Mouse (Mus musculus) testis, postnatal 14 days (tissue): ENCODE measurements around the gene Dok5.
A peak's percentile ranks its signal among the peaks of the same experiment; 100 is the strongest.

Experiments
- DNase-seq: peaks from one replicate; pipeline ENCODE4 v3.0.0; 2021; ENCODE audit warnings: low spot score

Gene Dok5

DNA sequence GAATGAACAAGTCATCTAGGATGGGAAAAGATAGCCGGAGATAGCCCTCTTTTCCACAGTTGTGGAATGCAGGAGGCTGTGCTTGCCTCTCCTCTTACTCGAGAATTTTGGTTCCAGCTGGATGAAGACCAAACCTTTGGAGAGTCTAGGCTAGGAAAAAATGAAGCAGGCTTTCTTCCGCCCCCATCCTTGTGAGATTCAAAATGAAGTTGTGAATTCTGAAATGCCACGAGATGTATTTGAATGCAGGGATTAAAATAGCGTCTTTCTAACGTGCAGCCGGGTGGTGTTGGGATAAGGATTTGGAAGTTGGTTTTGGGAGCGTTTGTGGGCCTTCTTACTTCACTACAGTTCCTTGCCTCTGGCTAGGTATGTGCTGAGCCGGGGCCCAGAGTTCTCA lies 6.8 kb downstream of the Dok5 start:
- DNase-seq = no peak

DNA sequence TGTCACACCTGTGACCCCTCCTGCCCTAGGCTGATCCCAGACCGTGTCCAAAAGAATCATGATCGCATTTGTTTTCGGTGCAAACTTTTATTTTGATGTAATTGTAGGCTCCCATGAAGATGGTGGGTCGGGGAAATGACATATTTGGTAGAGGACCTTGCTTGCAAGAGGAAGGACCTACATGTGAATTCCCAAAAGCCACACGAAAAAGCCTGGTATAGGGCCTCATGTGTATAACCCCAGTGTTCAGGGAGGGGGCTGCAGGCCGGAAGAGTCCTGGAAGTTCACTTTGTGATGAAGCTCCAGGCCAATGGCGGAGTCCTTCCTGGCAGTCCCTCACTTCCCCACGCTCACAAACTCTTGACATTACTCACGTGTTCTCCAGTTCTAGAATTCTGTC lies 7.3 kb downstream of the Dok5 start:
- no peak for DNase-seq

DNA sequence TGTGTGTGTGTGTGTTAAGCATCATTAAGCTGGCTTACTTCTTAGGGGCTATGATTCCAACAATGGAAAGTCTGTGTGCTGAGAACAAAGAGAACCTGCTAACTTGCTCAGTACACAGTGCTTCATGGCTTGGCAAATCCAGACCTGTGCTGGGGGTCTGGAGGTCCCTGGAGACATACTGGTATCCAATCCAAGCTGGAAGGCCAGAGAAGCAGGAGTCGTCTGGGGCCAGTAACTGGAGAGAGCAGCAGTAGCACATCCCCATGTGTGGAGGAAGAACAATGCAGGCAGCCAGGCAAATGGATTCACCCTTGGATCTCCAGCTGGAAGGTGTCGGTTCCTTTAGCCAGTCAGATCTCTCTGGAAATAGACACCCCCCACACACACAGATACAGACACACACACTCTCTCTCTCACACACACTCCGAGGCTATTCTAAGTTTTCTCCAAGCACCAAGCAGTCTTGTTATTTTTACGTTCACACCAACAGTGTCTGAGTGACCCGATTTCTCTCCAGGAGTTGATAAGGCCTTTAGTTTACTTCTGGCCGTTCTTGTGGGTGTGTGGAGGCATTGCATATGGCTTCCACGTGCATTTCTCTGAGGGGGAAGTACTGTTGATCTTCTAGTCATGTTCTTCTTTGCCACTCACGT lies 8.2 kb downstream of the Dok5 start:
- no peak for DNase-seq

DNA sequence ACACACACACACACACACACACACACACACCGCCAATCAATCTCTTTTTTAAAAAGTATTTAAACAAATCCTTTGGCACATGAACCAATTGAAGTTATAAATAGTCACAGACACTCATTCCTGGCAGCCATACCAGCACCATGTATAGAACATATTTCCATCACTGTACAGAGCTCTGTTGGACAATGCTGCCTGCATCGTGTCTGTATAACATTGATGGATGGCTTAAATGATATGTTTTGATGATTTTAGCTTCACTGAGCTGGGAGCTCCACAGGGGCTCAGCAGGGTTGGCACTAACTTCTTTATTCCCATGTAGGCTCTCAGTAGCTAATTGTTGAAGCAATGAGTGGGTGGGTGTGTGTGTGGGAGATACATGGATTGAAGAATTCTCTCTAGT lies 11.9 kb downstream of the Dok5 start:
- DNase-seq = no peak

DNA sequence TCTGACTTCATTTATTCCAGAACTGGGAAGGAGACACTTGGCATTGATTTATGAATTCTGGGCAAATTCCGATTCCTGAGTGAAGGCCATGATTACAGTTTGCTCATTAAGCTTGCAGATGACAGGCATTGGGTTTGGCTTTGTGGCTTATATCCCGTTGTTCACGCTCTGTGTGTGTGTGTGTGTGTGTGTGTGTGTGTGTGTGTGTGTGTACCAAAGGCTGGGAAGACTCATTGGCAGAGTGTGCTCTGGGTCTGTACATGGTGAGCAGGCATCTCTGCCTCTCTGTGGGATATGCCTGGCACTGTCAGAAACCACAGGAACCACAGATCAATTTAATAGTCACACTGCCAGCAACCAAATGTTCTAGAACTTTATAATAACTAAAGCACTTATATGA lies 17.3 kb downstream of the Dok5 start:
- DNase-seq = no peak

DNA sequence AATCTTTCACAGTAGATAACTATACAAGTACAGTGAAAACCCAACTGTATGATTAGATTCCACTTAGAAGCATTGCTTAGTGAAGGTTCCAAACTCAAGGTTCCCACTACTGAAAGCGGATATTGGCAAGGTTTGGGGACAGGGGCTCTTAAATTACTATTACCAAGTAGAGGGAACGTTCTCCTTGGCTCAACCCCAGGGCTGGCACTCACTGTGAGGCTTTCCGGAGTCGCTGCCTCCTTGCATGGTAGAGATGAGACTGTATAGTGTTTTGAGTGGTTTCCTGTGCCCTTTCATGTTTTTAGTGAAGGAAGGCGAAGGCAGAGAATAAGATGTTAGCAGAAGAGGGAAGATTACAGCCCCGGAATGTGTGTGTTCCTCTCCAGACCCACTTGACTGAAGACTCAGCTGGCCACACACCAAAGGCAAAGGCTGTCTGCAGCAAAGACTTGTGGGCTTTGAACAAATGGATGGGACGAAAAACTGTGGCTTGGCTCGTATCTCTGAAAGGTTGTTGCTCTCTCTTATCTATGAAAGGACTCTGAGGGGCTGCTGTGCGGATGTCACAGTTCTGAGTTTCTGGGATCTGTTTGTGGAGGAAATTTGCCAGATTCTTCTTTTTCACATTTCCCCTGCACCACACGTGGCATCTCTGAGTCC lies 20.7 kb downstream of the Dok5 start:
- DNase-seq = no peak

DNA sequence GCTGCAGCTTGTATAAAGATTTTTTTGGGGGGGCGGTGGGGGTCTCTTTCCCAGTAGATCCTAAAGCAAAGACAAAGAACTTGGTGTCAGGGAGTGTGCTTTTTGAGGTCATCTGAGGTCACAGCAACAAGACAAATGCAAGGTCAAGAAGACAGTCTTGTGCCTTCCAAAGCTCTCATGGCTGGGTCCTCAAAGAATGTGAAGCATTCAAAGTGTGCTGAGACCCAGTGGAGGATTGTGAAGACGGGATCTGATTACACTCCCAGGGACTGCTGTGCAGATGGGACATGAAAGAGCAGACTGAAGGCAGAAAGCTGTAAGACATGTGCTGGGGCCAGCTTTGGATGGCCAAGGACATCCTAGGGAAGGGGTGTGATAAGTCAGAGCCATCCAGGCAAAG lies 24.2 kb downstream of the Dok5 start:
- no peak for DNase-seq

DNA sequence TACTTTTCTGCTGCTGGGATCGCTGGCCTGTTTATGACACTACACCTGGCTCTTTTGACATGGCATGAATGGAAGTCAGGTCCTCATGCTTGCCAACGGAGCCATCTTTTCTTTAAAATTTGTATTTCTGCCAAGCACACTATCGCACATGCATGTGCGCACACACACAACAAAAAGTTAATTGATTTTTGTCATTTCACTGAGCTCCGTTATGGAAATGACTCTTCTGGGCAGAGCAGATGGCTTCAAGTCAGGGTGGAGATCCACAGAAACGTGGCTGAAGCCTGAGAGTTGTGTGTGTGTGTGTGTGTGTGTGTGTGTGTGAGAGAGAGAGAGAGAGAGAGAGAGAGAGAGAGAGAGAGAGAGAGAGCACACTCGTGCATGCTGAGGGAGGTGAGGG lies 25.1 kb downstream of the Dok5 start:
- no peak for DNase-seq

DNA sequence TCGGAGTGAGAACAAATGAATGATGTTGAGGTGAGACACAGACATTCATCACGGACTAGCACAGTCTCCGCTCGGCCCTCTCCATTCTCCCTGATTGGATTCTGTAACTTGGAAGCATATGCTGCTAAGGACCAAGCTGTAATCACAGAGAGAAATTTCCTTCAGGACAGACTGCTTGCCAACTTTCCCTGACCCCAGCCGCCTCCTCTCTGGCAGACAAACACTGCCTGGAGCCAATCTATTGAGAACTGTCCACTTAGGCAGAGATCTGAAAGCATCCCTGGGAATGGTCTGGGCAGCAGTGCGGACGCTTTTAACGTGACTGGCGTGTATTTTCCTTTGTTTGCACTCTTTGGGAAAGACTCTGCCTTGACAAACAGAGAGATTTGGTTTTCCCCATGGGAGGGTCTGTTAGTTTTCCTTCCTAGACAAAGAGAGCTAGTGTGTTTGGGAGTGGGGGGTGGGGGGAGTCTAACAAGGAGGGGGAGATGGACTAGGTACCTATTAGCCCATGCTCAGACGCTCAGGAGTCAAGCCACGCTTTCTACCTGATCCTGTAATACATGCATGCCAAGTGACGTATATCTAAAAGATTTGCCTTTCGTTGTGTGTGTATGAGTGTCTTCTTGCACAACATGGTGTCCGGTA lies 25.7 kb downstream of the Dok5 start:
- DNase-seq = peak; percentile 18

DNA sequence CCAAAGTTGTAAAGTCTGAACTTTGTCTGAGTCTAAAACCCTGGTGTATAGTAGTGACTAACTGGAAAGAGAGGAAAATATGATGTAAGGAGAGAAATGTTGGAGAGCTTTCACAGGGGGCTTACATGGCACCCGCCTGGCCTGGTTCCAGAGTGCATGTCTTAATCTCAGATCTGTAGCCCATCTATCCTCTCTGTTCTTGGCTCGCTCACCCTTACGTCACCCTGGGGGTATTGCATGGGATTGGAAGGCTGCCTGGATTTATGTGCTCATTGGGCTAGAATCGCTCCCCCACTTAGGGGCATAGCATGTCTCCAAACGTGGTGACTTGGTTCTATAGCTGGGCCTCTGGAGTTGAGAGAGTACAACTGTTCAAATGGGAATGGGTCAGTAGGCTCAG lies 26.6 kb downstream of the Dok5 start:
- no peak for DNase-seq

DNA sequence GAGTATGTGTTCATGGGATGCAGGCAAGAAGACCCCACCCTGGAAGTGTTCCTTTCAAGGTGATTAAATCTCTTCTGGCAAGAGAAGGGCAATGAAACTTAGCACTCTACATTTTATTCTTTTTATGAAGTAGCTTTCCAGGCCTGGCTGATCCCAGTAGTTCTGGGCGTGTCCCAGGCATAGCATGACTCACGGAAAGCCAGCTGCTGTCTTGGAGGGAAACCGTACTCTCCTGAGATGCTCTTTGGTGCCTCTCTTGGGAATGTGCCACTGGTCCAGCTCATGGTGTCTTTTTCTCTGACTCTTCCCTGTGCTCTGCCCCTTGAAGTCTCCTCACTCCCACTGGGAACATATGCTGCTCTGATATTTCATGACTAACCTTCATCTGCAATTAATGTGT lies 33.1 kb downstream of the Dok5 start:
- no peak for DNase-seq

DNA sequence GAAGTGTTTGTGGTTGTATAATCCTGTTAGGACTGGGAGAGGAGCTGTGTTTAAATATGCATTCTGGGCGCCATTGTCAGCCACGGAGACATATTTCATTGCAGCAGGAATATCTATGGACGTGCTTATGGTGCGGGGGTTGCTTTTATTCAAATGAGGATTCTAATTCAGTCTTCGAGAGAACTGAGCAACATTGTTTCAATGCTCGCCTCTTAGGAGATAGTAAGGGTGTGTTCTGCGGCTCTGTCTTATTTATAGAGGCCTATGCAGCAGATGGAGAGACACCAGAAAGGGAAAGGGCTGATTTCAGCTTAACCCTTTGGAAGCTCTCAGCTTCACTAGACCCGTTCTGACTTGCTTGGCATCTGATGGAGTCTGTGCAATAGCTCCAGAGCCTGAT lies 35.6 kb downstream of the Dok5 start:
- no peak for DNase-seq

DNA sequence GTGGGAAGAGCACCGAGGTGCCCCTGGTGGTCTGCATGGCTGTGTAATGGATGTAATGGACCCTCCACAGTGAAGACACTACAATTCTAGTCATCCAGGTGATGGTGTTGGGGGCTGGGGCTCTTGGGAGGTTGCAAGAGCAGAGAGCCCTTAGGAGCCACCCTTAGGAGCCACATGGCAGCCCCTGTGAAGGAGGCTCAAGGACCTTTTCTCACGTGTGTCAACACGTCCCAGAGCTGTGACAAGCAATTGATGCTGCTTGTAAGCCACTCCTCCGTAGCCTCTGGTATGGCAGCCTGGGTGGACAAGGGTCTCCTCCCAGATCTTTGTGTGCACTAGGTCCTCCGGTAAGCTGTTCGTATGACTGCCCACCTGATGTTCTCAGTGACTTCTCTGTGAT lies 37.1 kb downstream of the Dok5 start:
- no peak for DNase-seq

DNA sequence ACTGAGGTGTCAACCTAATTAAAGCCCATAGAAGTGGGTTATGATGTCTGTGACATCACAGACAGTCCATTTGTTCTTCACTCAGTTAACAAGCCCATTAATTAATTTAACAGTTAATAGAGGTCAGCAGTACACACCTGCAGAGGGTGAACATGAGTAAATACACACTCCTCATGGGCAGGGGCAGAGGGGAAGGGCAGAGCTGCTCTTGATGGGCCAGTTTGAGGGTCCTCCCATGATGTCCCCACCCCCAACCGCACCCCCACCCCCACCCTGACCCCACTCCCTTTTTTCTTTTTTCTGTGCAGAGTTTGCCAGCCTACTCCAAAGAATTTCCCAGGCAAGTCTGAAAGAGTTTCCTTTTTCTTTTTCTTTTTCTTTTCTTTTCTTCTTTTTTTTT lies 39.9 kb downstream of the Dok5 start:
- DNase-seq = no peak

DNA sequence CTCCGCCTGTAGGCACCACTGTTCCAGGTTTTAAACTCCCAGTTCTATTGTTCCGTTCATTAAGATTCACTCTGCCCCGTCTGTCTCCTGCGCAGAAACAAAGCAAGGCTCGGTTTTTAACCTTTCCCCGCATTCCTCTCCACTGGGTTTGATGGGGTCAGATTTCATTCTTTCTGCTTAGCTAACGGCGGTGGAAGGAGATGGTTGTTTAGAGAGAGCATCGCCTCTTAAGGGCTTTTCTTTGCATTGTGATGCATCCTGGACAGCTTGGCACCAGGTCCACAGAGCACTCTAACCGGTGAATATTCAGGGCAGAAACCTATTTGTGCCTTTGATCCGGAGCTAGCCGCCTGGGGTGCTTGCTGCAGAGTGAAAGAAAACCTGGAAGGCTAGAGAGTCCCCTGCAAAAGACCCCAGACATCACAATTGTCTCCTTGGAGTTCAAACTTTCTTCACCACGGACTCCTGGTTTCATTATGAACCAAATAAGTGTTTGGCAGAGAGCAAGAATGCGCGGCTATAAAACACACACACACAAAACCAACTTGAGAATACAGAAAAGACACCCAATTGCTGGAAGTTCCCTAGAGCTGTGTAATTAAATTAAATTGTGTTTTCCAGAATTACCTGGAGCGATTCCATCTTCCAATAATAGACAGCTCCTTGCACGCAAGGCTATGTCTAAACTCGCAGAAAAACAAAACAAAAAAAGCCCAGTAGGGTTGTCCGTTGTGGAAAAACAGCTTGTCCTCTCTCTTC lies 40.7 kb downstream of the Dok5 start:
- no peak for DNase-seq

DNA sequence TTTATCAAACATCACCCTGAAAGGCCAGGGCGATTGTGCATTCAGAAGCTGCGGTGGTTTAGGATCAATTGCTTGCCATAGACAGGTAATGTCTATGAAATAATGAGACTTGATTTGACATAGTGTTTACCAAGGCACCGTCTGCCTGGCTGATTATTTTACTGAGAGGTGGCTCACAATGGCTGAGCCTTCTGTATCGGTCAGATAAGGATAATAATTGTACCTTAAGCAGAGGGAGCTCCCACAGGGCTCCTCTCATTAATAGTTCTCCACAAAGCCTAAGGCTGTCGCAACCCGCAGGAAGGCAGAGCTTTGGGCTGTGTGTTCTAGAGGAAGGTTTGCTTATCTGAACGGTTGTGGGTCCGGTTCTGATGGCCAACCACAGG lies 41.3 kb downstream of the Dok5 start:
- DNase-seq = no peak

DNA sequence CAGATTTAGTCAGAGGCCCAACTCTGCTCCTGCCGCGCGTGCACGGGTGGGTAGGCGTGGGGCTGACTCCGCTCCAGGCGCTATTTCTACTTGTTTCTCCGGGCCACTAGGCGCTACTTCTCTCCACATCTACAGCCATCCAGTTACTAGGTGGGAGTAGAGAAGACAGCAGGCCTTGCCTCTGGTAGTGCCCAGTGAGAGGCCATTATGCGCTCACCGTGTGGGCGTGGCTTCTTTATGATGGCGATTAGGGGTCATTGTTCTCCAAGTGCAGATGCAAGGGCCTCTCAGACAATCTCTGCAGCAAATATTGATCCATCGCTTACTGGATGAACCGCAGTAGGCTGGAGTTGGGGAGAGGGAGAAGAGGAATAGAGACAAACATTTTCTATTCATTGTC lies 44.0 kb downstream of the Dok5 start:
- DNase-seq = no peak

DNA sequence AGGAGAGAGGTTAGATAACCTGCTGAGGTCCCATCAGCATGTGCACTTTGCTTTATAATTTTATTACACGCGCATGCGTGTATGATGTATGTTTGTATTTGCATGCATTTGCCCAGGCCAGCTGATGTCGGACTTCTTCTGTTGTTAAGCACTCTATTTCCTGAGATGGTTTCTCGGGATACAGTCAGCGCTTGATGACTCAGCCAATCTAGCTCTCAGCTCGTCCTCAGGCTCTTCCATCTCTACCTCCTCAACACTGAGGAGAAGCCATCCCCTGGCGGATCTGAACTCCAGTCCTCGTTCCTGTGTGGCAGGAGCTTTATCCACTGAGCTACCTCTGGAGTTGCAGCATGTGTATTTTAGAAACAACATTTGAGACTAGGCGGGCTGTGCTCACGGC lies 44.5 kb downstream of the Dok5 start:
- no peak for DNase-seq

DNA sequence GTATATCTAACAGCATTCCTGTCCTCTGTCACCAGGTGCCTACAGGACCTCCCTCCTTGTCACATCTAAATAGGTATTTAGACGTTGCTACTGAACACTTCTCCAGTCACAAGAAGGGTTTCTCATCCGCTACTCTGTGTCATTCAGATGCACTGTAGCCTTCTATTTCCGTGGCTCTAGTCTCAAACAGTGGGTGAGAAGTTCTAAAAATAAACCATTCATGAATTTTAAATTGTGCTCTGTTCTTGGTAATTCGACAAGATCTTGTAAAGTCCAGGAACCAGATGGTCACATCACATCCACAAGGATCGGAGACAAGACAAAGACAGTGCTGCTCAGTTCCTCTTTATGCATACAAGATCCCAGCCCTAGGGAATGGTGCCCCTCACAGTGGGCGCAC lies 46.0 kb downstream of the Dok5 start:
- DNase-seq = no peak

DNA sequence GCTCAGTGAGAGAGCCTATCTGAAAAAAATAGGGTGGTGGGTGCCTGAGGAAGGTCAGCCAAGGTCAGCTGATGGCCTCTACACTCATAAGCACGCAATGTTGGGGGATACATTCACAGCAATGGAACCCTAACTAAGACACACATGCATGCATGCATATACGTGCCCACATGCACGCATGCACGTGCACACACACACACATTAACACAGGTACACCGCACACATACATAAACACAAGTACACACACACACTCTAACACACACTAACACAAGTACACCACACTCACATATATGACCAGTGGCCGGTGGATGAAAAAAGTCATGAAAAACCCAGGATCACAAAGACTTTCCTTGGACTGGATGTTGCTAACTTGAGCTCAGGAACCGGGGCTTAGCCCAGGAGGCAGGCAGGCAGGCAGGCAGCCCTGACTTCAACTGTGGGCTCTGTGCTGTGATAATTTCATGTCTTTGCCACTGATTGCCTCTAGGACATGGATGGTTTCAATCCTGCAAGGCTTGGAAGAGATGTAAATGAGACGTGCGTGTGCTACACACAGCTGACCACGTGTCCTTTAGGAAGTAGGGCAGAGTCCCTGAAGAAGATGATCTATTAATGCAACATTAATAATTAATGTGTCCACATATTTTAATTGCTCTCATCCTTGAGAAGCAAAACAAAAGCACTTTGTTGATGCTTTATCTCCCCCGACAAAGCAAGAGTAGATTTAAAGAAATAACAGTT lies 48.6 kb downstream of the Dok5 start:
- DNase-seq = no peak

DNA sequence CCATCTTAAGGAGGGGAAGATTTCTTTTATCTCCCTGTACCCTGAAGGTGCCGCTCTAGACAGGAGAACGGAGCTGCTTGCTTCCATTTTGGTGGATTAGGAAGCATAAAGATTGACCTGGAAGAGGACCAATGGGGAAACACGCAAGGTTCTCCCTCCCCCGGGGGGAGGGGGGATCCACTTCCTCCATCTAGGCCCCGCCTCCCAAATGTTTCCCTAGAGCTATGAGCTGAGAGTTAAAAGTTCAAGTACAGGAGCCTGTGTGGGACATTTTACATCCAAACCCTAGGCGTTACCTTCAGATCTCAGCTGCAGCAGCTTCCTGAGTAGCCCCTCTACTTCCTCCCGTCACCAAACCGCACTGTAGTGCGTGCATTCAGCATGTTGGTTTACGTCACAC lies 56.5 kb downstream of the Dok5 start:
- peak; percentile 68 for DNase-seq

DNA sequence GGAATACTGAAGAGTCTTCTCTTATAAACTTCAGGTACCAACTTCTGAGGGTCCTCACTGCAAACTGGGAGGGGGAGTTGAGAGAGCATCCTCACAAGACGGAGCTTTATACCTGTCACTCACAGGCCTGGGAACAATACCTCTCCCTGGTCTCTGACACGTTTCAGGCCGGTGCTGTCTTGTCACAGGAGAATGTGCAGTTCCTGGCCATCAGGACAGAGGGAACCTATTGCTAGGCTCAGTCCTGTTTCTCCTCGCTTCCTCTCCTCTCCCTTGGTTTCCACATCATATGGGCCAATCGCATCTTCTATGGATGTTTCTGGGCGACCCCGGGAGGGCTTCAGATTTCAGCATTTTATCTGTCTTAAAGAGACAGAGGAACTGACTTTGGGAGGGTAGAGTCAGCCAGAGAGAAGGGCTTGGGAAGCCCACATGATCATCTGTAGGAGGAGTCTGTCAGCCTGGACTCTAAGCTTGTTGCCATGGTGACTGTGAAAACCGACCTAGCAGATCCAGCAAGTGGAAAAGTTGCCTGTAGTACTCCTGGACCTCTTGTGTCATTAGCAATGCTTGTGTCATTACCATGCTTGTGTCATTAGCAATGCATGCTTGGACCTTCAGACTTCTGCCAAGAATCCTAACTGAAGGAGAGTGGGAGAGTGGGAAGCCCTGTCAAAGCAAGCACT lies 59.9 kb downstream of the Dok5 start:
- no peak for DNase-seq
